Mouse (Mus musculus) hindbrain, embryonic 13.5 days (tissue): Measurements from ENCODE around the gene Hsd11b1. TPM values are rescaled to one million over a fixed set of nuclear protein-coding genes. Genes with fewer than 3 reads are reported as not detected.
A peak's percentile ranks its signal among the peaks of the same experiment; 100 is the strongest.
"Not testable (repeated sequence)": the region's sequence is repeated elsewhere in the genome, so short reads cannot be mapped to it uniquely, and the experiment has no call there.

ENCODE experiments used
- ATAC-seq: fragments of 200-750 bp; cut with Nextera tagmentation; 2 replicates; pipeline ENCODE4 v1.8.0; 2017; ENCODE audit warnings: moderate TSS enrichment; ENCODE audit not compliant: low FRiP score
- H3K27ac ChIP-seq: fragments of 300-500 bp; sonication (generic); 2 replicates; pipeline ENCODE4 v1.5.1; 2015; ENCODE audit warnings: inconsistent platforms, mild to moderate bottlenecking, moderate library complexity
- H3K27me3 ChIP-seq: fragments of 300-500 bp; sonication (generic); 2 replicates; pipeline ENCODE4 v1.6.1; 2015; ENCODE audit warnings: mild to moderate bottlenecking, inconsistent platforms
- H3K36me3 ChIP-seq: fragments of 300-500 bp; sonication (generic); 2 replicates; pipeline ENCODE4 v1.6.1; 2015; ENCODE audit warnings: mild to moderate bottlenecking, inconsistent platforms
- H3K4me1 ChIP-seq: fragments of 300-500 bp; sonication (generic); replicated peaks from 2 replicates; pipeline ENCODE4 v1.6.1; 2015; ENCODE audit warnings: inconsistent platforms
- H3K4me2 ChIP-seq: fragments of 300-500 bp; sonication (generic); 2 replicates; pipeline ENCODE4 v1.6.1; 2015; ENCODE audit warnings: inconsistent platforms, mild to moderate bottlenecking, moderate library complexity
- H3K4me3 ChIP-seq: fragments of 300-500 bp; sonication (generic); 2 replicates; pipeline ENCODE4 v1.5.1; 2015; ENCODE audit warnings: mild to moderate bottlenecking, inconsistent platforms
- H3K9ac ChIP-seq: fragments of 300-500 bp; sonication (generic); 2 replicates; pipeline ENCODE4 v1.6.1; 2015; ENCODE audit warnings: mild to moderate bottlenecking, inconsistent platforms
- H3K9me3 ChIP-seq: fragments of 300-500 bp; sonication (generic); 2 replicates; pipeline ENCODE4 v1.6.1; 2016; ENCODE audit warnings: inconsistent platforms
- WGBS: fragments of 180-500 bp; shearing (Covaris S2); methylation state at CpG from one replicate; pipeline ENCODE4 v1.1.7; 2015; 5-methylcytosine and 5-hydroxymethylcytosine counted together
- polyA plus RNA-seq: library from polyadenylated mRNA; unstranded; fragments of >200 nt; fragmentation: Nextera tagmentation; extraction: Ambion mirVana; gene quantifications from 2 replicates; pipeline ENCODE4 v1.2.1, GENCODE M21; 2015

The Hsd11b1 gene
- polyA plus RNA-seq, 1 experiment from 2014 or later = not detected

GRCm38 (mm10) chr1:193293926-193294325, 30.1 kb upstream of the Hsd11b1 start:
- Histone ChIP-seq H3K4me1 (no peaks in the 10 kb centered on the region), H3K27me3 (no peaks in the 10 kb centered on the region), H3K4me2 (no peak overlapping the region), H3K9ac (no peak overlapping the region), H3K36me3 (no peaks in the 10 kb centered on the region), H3K9me3 (no peaks in the 10 kb centered on the region), H3K4me3 (no peak overlapping the region), H3K27ac (no peak overlapping the region)
- WGBS = 71% methylated on average over 3 of the region's 3 CpGs
- ATAC-seq = no peak

- Histone ChIP-seq H3K4me2 (no peak overlapping the region), H3K9me3 (no peaks in the 10 kb centered on the region), H3K4me3 (no peak overlapping the region), H3K27ac (no peak overlapping the region), H3K4me1 (no peaks in the 10 kb centered on the region), H3K27me3 (no peaks in the 10 kb centered on the region), H3K9ac (no peak overlapping the region), H3K36me3 (no peaks in the 10 kb centered on the region)
- ATAC-seq = no peak
- WGBS = 74% methylated on average over 2 of the region's 2 CpGs
Observed at GRCm38 (mm10) chr1:193293039-193293438, 29.2 kb upstream of the Hsd11b1 start.

- no peak for ATAC-seq
- H3K27me3 ChIP-seq = no peaks in the 10 kb centered on the region
- no peak overlapping the region for H3K9ac ChIP-seq
- no peak overlapping the region for H3K4me3 ChIP-seq
- no peak overlapping the region for H3K27ac ChIP-seq
- no peaks in the 10 kb centered on the region for H3K4me1 ChIP-seq
- no peaks in the 10 kb centered on the region for H3K36me3 ChIP-seq
- H3K9me3 ChIP-seq = no peaks in the 10 kb centered on the region
- no peak overlapping the region for H3K4me2 ChIP-seq
Observed at GRCm38 (mm10) chr1:193290686-193291085, 26.8 kb upstream of the Hsd11b1 start.

GRCm38 (mm10) chr1:193289914-193290313, 26.0 kb upstream of the Hsd11b1 start:
- no peak overlapping the region for H3K4me2 ChIP-seq
- 89% methylated on average over 5 of the region's 5 CpGs for WGBS
- H3K27ac ChIP-seq = no peak overlapping the region
- no peaks in the 10 kb centered on the region for H3K9me3 ChIP-seq
- H3K9ac ChIP-seq = no peak overlapping the region
- ATAC-seq = no peak
- no peaks in the 10 kb centered on the region for H3K4me1 ChIP-seq
- H3K36me3 ChIP-seq = no peaks in the 10 kb centered on the region
- H3K4me3 ChIP-seq = no peak overlapping the region
- H3K27me3 ChIP-seq = no peaks in the 10 kb centered on the region

- no peaks in the 10 kb centered on the region for H3K9me3 ChIP-seq
- no peak overlapping the region for H3K27ac ChIP-seq
- H3K4me2 ChIP-seq = no peak overlapping the region
- H3K9ac ChIP-seq = no peak overlapping the region
- H3K4me1 ChIP-seq = peaks cover 4% of the 10 kb centered on the region; the same call in 1 of the 2 replicates
- ATAC-seq = no peak
- no peak overlapping the region for H3K4me3 ChIP-seq
- 91% methylated on average over 3 of the region's 3 CpGs for WGBS
- H3K27me3 ChIP-seq = no peaks in the 10 kb centered on the region
- no peaks in the 10 kb centered on the region for H3K36me3 ChIP-seq
Observed at GRCm38 (mm10) chr1:193289076-193289475, 25.2 kb upstream of the Hsd11b1 start.

GRCm38 (mm10) chr1:193287578-193287977, 23.7 kb upstream of the Hsd11b1 start:
- H3K4me3 ChIP-seq = no peak overlapping the region
- WGBS = 83% methylated on average over 2 of the region's 2 CpGs
- H3K9ac ChIP-seq = no peak overlapping the region
- no peaks in the 10 kb centered on the region for H3K27me3 ChIP-seq
- H3K4me1 ChIP-seq = peaks cover 6% of the 10 kb centered on the region; the same call in 1 of the 2 replicates
- no peaks in the 10 kb centered on the region for H3K36me3 ChIP-seq
- no peak for ATAC-seq
- no peak overlapping the region for H3K4me2 ChIP-seq
- no peaks in the 10 kb centered on the region for H3K9me3 ChIP-seq
- no peak overlapping the region for H3K27ac ChIP-seq

GRCm38 (mm10) chr1:193285766-193286325, 22.0 kb upstream of the Hsd11b1 start:
- not testable (repeated sequence) for H3K4me2 ChIP-seq, H3K9ac ChIP-seq, ATAC-seq, H3K4me1 ChIP-seq, H3K4me3 ChIP-seq, H3K9me3 ChIP-seq, H3K27ac ChIP-seq, H3K27me3 ChIP-seq, H3K36me3 ChIP-seq
- WGBS = 86% methylated on average over 3 of the region's 3 CpGs

GRCm38 (mm10) chr1:193284228-193284779, 20.4 kb upstream of the Hsd11b1 start:
- H3K9ac ChIP-seq = no peak overlapping the region
- H3K4me2 ChIP-seq = no peak overlapping the region
- H3K27me3 ChIP-seq = no peaks in the 10 kb centered on the region
- 60% methylated on average over 7 of the region's 7 CpGs for WGBS
- H3K4me1 ChIP-seq = peaks cover 6% of the 10 kb centered on the region; the same call in 1 of the 2 replicates
- H3K9me3 ChIP-seq = no peaks in the 10 kb centered on the region
- ATAC-seq = peak; percentile 76; the same call in 1 of the 2 replicates
- H3K27ac ChIP-seq = 0 out of 2 replicates have a peak overlapping the region, but pooled peaks have one; percentile 48
- H3K36me3 ChIP-seq = no peaks in the 10 kb centered on the region
- H3K4me3 ChIP-seq = no peak overlapping the region

- no peak for ATAC-seq
- no peaks in the 10 kb centered on the region for H3K27me3 ChIP-seq
- no peak overlapping the region for H3K9ac ChIP-seq
- H3K27ac ChIP-seq = no peak overlapping the region
- H3K4me3 ChIP-seq = no peak overlapping the region
- peaks cover 6% of the 10 kb centered on the region; the same call in 1 of the 2 replicates for H3K4me1 ChIP-seq
- no peaks in the 10 kb centered on the region for H3K9me3 ChIP-seq
- 92% methylated on average over 2 of the region's 2 CpGs for WGBS
- no peak overlapping the region for H3K4me2 ChIP-seq
- H3K36me3 ChIP-seq = no peaks in the 10 kb centered on the region
Observed at GRCm38 (mm10) chr1:193281344-193281743, 17.5 kb upstream of the Hsd11b1 start.

GRCm38 (mm10) chr1:193279492-193279891, 15.6 kb upstream of the Hsd11b1 start:
- Histone ChIP-seq H3K36me3 (no peaks in the 10 kb centered on the region), H3K4me1 (peaks cover 5% of the 10 kb centered on the region; the same call in 1 of the 2 replicates)
- WGBS = 84% methylated on average over 4 of the region's 4 CpGs

GRCm38 (mm10) chr1:193278414-193279045, 14.7 kb upstream of the Hsd11b1 start:
- no peaks in the 10 kb centered on the region for H3K27me3 ChIP-seq
- H3K4me2 ChIP-seq = no peak overlapping the region
- H3K27ac ChIP-seq = no peak overlapping the region
- no peak overlapping the region for H3K9ac ChIP-seq
- 39% methylated on average over 6 of the region's 6 CpGs for WGBS
- H3K9me3 ChIP-seq = no peaks in the 10 kb centered on the region
- no peaks in the 10 kb centered on the region for H3K36me3 ChIP-seq
- H3K4me1 ChIP-seq = peaks cover under 1% of the 10 kb centered on the region
- no peak overlapping the region for H3K4me3 ChIP-seq
- ATAC-seq = no peak

More at GRCm38 (mm10) chr1:193279492-193279891, 15.6 kb upstream of the Hsd11b1 start:
- no peak overlapping the region for H3K4me2 ChIP-seq
- no peaks in the 10 kb centered on the region for H3K9me3 ChIP-seq
- no peak overlapping the region for H3K4me3 ChIP-seq
- ATAC-seq = no peak
- H3K27me3 ChIP-seq = no peaks in the 10 kb centered on the region
- no peak overlapping the region for H3K27ac ChIP-seq
- H3K9ac ChIP-seq = no peak overlapping the region

GRCm38 (mm10) chr1:193274407-193275071, 10.7 kb upstream of the Hsd11b1 start:
- WGBS = 88% methylated on average over 8 of the region's 8 CpGs
- Histone ChIP-seq H3K9ac (no peak overlapping the region), H3K4me3 (no peak overlapping the region), H3K36me3 (no peaks in the 10 kb centered on the region), H3K4me1 (peaks cover 15% of the 10 kb centered on the region), H3K9me3 (no peaks in the 10 kb centered on the region), H3K27me3 (no peaks in the 10 kb centered on the region), H3K27ac (no peak overlapping the region), H3K4me2 (no peak overlapping the region)
- ATAC-seq = no peak
